Mouse (Mus musculus): ENCODE results near the gene Cdyl2.

The Cdyl2 gene

GRCm38 (mm10) chr8:116732684-116733647 lies at the start of gene Cdyl2:
Cdyl2 (minus strand) TSS chr8:116732991.
- DNase-seq, result peak; percentile 85

GRCm38 (mm10) chr8:116780594-116780993 lies 47.8 kb upstream of the Cdyl2 start:
- DNase-seq, result no peak

- no peak for DNase-seq
Measured at GRCm38 (mm10) chr8:116774220-116774619, 41.4 kb upstream of the Cdyl2 start.

- DNase-seq, result no peak
Measured at GRCm38 (mm10) chr8:116772727-116773126, 39.9 kb upstream of the Cdyl2 start.

- DNase-seq, result no peak
Measured at GRCm38 (mm10) chr8:116771797-116772343, 39.1 kb upstream of the Cdyl2 start.

- DNase-seq, result no peak
Measured at GRCm38 (mm10) chr8:116770756-116771155, 38.0 kb upstream of the Cdyl2 start.

- DNase-seq, result no peak
Measured at GRCm38 (mm10) chr8:116756174-116756573, 23.4 kb upstream of the Cdyl2 start.

- peak; percentile 47 for DNase-seq
Measured at GRCm38 (mm10) chr8:116755557-116755956, 22.8 kb upstream of the Cdyl2 start.

GRCm38 (mm10) chr8:116740726-116741125 lies 7.9 kb upstream of the Cdyl2 start:
- DNase-seq, result no peak

- no peak for DNase-seq
Measured at GRCm38 (mm10) chr8:116735306-116735705, 2.5 kb upstream of the Cdyl2 start.

- DNase-seq, result no peak
Measured at GRCm38 (mm10) chr8:116734176-116734575, 1.4 kb upstream of the Cdyl2 start.

- DNase-seq, result no peak
Measured at GRCm38 (mm10) chr8:116733648-116734014, 840 bp upstream of the Cdyl2 start.

GRCm38 (mm10) chr8:116731976-116732683 lies 661 bp downstream of the Cdyl2 start:
- peak; percentile 40 for DNase-seq

- no peak for DNase-seq
Measured at GRCm38 (mm10) chr8:116721451-116721850, 11.3 kb downstream of the Cdyl2 start.

GRCm38 (mm10) chr8:116707496-116707895 lies 25.3 kb downstream of the Cdyl2 start:
- DNase-seq, result no peak

- no peak for DNase-seq
Measured at GRCm38 (mm10) chr8:116702501-116702900, 30.3 kb downstream of the Cdyl2 start.

- DNase-seq, result no peak
Measured at GRCm38 (mm10) chr8:116692931-116693330, 39.9 kb downstream of the Cdyl2 start.

GRCm38 (mm10) chr8:116689741-116690140 lies 43.0 kb downstream of the Cdyl2 start:
- DNase-seq, result no peak

GRCm38 (mm10) chr8:116676174-116676573 lies 56.6 kb downstream of the Cdyl2 start:
- no peak for DNase-seq

- no peak for DNase-seq
Measured at GRCm38 (mm10) chr8:116673966-116674805, 58.6 kb downstream of the Cdyl2 start.

GRCm38 (mm10) chr8:116673493-116673892 lies 59.3 kb downstream of the Cdyl2 start:
- no peak for DNase-seq

GRCm38 (mm10) chr8:116673052-116673451 lies 59.7 kb downstream of the Cdyl2 start:
- DNase-seq, result no peak

- DNase-seq, result no peak
Measured at GRCm38 (mm10) chr8:116671543-116671942, 61.2 kb downstream of the Cdyl2 start.
